Mouse (Mus musculus) midbrain, embryonic 14.5 days (tissue): ENCODE data around the gene Metrnl. TPM values are rescaled to one million over a fixed set of nuclear protein-coding genes. Genes with fewer than 3 reads are reported as not detected.

ENCODE experiments used
- ATAC-seq: fragments of 200-750 bp; cut with Nextera tagmentation; 2 replicates; pipeline ENCODE4 v1.8.0; 2017; ENCODE audit warnings: moderate number of reproducible peaks, moderate library complexity; ENCODE audit not compliant: low FRiP score, low TSS enrichment
- DNase-seq: peaks from one replicate; pipeline ENCODE4 v3.0.0-alpha.2; 2015
- H3K27ac ChIP-seq: fragments of 300-500 bp; sonication (generic); replicated peaks from 2 replicates; pipeline ENCODE4 v1.5.1; 2014; ENCODE audit warnings: mild to moderate bottlenecking, low read depth, low read length, moderate library complexity
- H3K27me3 ChIP-seq: fragments of 300-500 bp; sonication (generic); 2 replicates; pipeline ENCODE4 v1.6.1; 2014; ENCODE audit warnings: low read length, control low read depth, mixed read lengths; ENCODE audit not compliant: control insufficient read depth, insufficient read depth
- H3K36me3 ChIP-seq: fragments of 300-500 bp; sonication (generic); 2 replicates; pipeline ENCODE4 v1.6.1; 2014; ENCODE audit warnings: low read length, control low read depth; ENCODE audit not compliant: control insufficient read depth, insufficient read depth
- H3K4me1 ChIP-seq: fragments of 300-500 bp; sonication (generic); 2 replicates; pipeline ENCODE4 v1.6.1; 2014; ENCODE audit warnings: mild to moderate bottlenecking, antibody characterized with exemption, low read length, control low read depth; ENCODE audit not compliant: control insufficient read depth, insufficient read depth
- H3K4me2 ChIP-seq: fragments of 300-500 bp; sonication (generic); 2 replicates; pipeline ENCODE4 v1.6.1; 2014; ENCODE audit warnings: mild to moderate bottlenecking, low read length, moderate library complexity
- H3K4me3 ChIP-seq: fragments of 300-500 bp; sonication (generic); replicated peaks from 2 replicates; pipeline ENCODE4 v1.5.1; 2014; ENCODE audit warnings: low read depth, low read length
- H3K9ac ChIP-seq: fragments of 300-500 bp; sonication (generic); replicated peaks from 2 replicates; pipeline ENCODE4 v1.6.1; 2014; ENCODE audit warnings: mild to moderate bottlenecking, low read length, moderate library complexity
- H3K9me3 ChIP-seq: fragments of 300-500 bp; sonication (generic); 2 replicates; pipeline ENCODE4 v1.6.1; 2016; ENCODE audit warnings: low read length, control low read depth, mixed read lengths; ENCODE audit not compliant: control insufficient read depth
- WGBS: fragments of 180-500 bp; shearing (Covaris S2); extraction: QIAGEN DNeasy Blood & Tissue Kit; methylation state at CpG from one replicate; pipeline ENCODE4 v1.1.7; 2014; 5-methylcytosine and 5-hydroxymethylcytosine counted together
- polyA plus RNA-seq: library from polyadenylated mRNA; unstranded; fragments of >200 nt; fragmentation: Nextera tagmentation; extraction: Ambion mirVana; gene quantifications from 2 replicates; pipeline ENCODE4 v1.2.1, GENCODE M21; 2014

Metrnl gene
- polyA plus RNA-seq: 10.2 and 11.0 TPM in 2 replicates

DNA sequence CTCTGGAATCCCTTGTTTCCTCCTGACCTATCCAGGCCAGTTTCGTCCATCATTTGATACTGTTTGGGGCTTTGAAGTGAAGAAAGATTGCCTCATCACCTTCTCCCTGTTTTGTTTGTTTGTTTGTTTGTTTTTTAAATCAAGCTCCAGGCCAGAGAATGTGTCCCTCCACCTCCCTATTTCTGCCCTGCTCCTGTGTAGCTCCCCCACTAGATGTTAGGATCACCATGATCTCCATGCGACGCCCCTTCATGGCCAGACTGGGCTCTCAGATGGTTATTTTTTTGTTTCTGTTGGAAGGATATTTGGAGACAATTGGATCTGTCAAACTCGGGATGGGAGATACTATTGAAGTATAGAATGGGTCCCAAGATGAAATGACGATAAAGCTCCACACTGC is at the start of gene Metrnl:
TSS of gene Metrnl (plus strand) at position 301 of the 400 bp plus-strand sequence.
- no peak for ATAC-seq
- peak within 1 kb of the TSS; percentile 64 for H3K9ac ChIP-seq
- DNase-seq: no peak
- peaks cover 24% of the 10 kb centered on the region for H3K27me3 ChIP-seq
- H3K4me1 ChIP-seq: peaks cover 12% of the 10 kb centered on the region; the same call in 1 of the 2 replicates
- WGBS: 83% methylated on average over 5 of the region's 5 CpGs
- H3K27ac ChIP-seq: no peak within 1 kb of the TSS
- H3K4me3 ChIP-seq: peak within 1 kb of the TSS; percentile 65
- no peaks in the 10 kb centered on the region for H3K9me3 ChIP-seq
- H3K36me3 ChIP-seq: no peaks in the 10 kb centered on the region
- H3K4me2 ChIP-seq: peak within 1 kb of the TSS; percentile 98

DNA sequence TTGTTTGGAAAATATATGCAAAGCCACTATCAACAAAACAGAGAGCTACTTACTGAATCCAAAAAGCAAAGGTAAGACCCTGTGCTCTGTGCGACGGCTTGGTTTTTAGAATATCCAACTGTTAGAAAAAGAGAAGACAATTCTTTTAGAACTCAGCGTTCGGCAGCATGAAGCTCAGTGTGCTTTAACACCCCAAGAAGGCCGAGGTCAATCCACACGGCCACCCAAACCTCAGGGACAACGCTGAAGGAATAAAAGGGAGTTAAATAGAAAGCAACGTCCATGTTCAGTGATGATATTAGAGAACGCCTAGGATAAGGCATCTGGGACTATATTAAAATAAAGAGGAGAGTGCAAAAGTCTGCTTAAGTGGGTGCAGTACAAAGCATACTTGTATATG is 49.8 kb upstream of the Metrnl start:
- H3K9ac ChIP-seq: no peak overlapping the region
- H3K36me3 ChIP-seq: peaks cover 7% of the 10 kb centered on the region; the same call in 1 of the 2 replicates
- no peak for DNase-seq
- no peak overlapping the region for H3K27ac ChIP-seq
- H3K4me3 ChIP-seq: no peak overlapping the region
- H3K4me2 ChIP-seq: no peak overlapping the region
- no peak for ATAC-seq
- H3K27me3 ChIP-seq: no peaks in the 10 kb centered on the region
- H3K9me3 ChIP-seq: no peaks in the 10 kb centered on the region
- 93% methylated on average over 9 of the region's 9 CpGs for WGBS
- H3K4me1 ChIP-seq: no peaks in the 10 kb centered on the region

- WGBS: 96% methylated on average over 5 of the region's 5 CpGs
- Histone ChIP-seq H3K4me3 (no peak overlapping the region), H3K27me3 (no peaks in the 10 kb centered on the region), H3K4me1 (no peaks in the 10 kb centered on the region), H3K27ac (no peak overlapping the region), H3K9me3 (no peaks in the 10 kb centered on the region), H3K9ac (no peak overlapping the region), H3K4me2 (no peak overlapping the region), H3K36me3 (peaks cover 7% of the 10 kb centered on the region; the same call in 1 of the 2 replicates)
- ATAC-seq (no peak), DNase-seq (no peak)
Measured at GRCm38 (mm10) chr11:121651983-121652382, 49.4 kb upstream of the Metrnl start.

DNA sequence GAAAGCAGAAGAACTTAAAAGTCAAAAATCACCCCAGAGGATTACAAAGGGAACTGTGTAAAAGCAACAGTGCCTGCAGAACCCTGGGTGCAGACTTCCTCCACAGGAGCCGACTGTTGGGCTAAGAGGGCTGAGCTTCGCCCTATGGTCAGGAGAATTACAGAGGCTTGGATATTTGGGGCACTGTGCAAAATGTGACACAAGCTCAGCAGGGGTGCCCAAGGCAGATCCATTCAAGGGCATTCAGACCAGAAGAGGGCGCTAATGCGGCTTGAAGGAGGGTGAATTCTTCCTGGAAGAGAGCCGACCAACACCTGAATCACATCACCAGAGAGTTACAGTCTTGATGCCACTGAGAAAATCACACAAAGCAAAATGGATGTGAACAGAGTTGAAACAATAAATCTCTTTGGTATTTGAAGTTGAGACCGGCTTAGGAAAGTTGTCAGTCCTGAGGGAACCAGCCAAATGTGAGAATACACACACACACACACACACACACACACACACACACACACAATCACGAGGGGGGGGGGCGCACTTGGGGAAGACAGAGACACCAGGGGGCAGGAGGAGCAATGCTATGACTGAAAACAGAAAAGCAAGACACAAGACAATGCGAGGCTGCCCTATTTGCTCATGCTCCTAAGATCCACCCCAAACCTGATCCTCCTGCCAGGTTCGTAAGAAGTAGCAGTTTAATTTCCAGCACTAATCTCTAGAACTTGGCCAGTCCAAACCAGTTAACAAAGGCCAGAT is 48.6 kb upstream of the Metrnl start:
- Histone ChIP-seq H3K4me1 (no peaks in the 10 kb centered on the region), H3K4me3 (no peak overlapping the region), H3K9ac (no peak overlapping the region), H3K9me3 (no peaks in the 10 kb centered on the region), H3K4me2 (no peak overlapping the region), H3K36me3 (peaks cover 7% of the 10 kb centered on the region; the same call in 1 of the 2 replicates), H3K27ac (no peak overlapping the region), H3K27me3 (no peaks in the 10 kb centered on the region)
- peak; percentile 70 for DNase-seq
- no peak for ATAC-seq
- WGBS: 56% methylated on average over 10 of the region's 10 CpGs

- DNase-seq (no peak), ATAC-seq (no peak)
- no peak overlapping the region for H3K27ac ChIP-seq
- no peak overlapping the region for H3K9ac ChIP-seq
- peaks cover 5% of the 10 kb centered on the region; the same call in 1 of the 2 replicates for H3K36me3 ChIP-seq
- H3K9me3 ChIP-seq: no peaks in the 10 kb centered on the region
- H3K4me1 ChIP-seq: no peaks in the 10 kb centered on the region
- WGBS: 66% methylated on average over 4 of the region's 4 CpGs
- no peak overlapping the region for H3K4me2 ChIP-seq
- H3K27me3 ChIP-seq: no peaks in the 10 kb centered on the region
- H3K4me3 ChIP-seq: no peak overlapping the region
Measured at GRCm38 (mm10) chr11:121653631-121654030, 47.7 kb upstream of the Metrnl start.

- Histone ChIP-seq H3K9ac (no peak overlapping the region), H3K4me3 (no peak overlapping the region), H3K27ac (no peak overlapping the region), H3K4me2 (no peak overlapping the region), H3K9me3 (no peaks in the 10 kb centered on the region), H3K27me3 (no peaks in the 10 kb centered on the region), H3K4me1 (no peaks in the 10 kb centered on the region), H3K36me3 (peaks cover 2% of the 10 kb centered on the region; the same call in 1 of the 2 replicates)
- 83% methylated on average over 9 of the region's 9 CpGs for WGBS
- DNase-seq (no peak), ATAC-seq (no peak)
Measured at GRCm38 (mm10) chr11:121654406-121654945, 46.9 kb upstream of the Metrnl start.

DNA sequence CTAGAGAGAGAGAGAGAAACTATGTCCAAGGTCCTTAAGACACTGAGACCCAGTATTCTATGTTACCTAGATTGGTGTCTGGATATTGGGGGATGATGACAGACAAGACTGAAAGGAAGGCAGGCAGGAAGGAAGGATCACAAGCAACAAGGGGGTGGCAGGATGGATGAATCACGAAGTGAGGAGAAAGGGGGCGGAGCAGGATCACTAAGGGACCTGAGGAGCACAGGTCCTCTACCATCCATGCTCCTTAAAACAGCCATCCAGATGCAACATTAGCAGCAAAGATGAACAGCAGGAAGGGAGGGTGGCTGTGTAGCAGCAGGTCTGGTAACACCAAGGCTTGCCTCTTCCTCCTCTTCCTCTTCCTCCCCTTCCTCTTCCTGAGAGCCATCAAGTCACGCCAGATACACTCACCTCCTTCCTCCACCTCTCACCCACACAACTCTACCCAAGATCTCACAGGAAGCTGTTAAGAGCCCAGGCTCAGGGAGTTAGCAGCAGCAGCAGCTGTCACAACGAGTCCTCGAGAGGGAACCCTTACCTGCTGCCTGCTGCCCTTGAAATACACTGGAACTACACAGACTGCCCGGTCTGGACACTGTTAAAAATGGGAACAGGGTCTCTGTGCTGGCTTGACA is 46.1 kb upstream of the Metrnl start:
- Histone ChIP-seq H3K27me3 (no peaks in the 10 kb centered on the region), H3K4me1 (no peaks in the 10 kb centered on the region), H3K36me3 (peaks cover 2% of the 10 kb centered on the region; the same call in 1 of the 2 replicates), H3K9ac (no peak overlapping the region), H3K27ac (no peak overlapping the region), H3K4me3 (no peak overlapping the region), H3K9me3 (no peaks in the 10 kb centered on the region), H3K4me2 (no peak overlapping the region)
- ATAC-seq: no peak
- WGBS: 85% methylated on average over 6 of the region's 6 CpGs
- DNase-seq: no peak

GRCm38 (mm10) chr11:121655807-121656511 is 45.4 kb upstream of the Metrnl start:
- no peak for ATAC-seq
- Histone ChIP-seq H3K9ac (no peak overlapping the region), H3K36me3 (peaks cover 2% of the 10 kb centered on the region; the same call in 1 of the 2 replicates), H3K9me3 (no peaks in the 10 kb centered on the region), H3K4me1 (no peaks in the 10 kb centered on the region), H3K27ac (no peak overlapping the region), H3K4me3 (no peak overlapping the region), H3K4me2 (no peak overlapping the region), H3K27me3 (no peaks in the 10 kb centered on the region)
- 83% methylated on average over 6 of the region's 6 CpGs for WGBS
- DNase-seq: no peak
